Mouse (Mus musculus): ENCODE measurements around the gene Cbx5.

GRCm38 (mm10) chr15:103171276-103171675 lies 68.3 kb downstream of the Cbx5 start:
- TF ChIP-seq CTCF (IDR thresholded peaks at IDR 0.05) (no peak), EP300 (IDR thresholded peaks at IDR 0.05) (no peak)

All from lung, postnatal 0 days (tissue).